Mouse (Mus musculus) kidney, embryonic 16.5 days (tissue): ENCODE results near the gene Ccdc158. TPM values are rescaled to one million over a fixed set of nuclear protein-coding genes. Genes with fewer than 3 reads are reported as not detected.
A peak's percentile ranks its signal among the peaks of the same experiment; 100 is the strongest.

Source experiments
- ATAC-seq: fragments of 200-750 bp; cut with Nextera tagmentation; 2 replicates; pipeline ENCODE4 v1.8.0; 2017; ENCODE audit warnings: moderate TSS enrichment; ENCODE audit not compliant: low FRiP score, low TSS enrichment
- H3K27ac ChIP-seq: fragments of 300-500 bp; sonication (generic); 2 replicates; pipeline ENCODE4 v1.5.1; 2014; ENCODE audit warnings: low read length
- H3K27me3 ChIP-seq: fragments of 300-500 bp; sonication (generic); 2 replicates; pipeline ENCODE4 v1.6.1; 2014; ENCODE audit warnings: low read length, control low read depth, mixed read lengths; ENCODE audit not compliant: insufficient read depth
- H3K36me3 ChIP-seq: fragments of 300-500 bp; sonication (generic); 2 replicates; pipeline ENCODE4 v1.6.1; 2014; ENCODE audit warnings: low read length, control low read depth, mixed read lengths; ENCODE audit not compliant: insufficient read depth
- H3K4me1 ChIP-seq: fragments of 300-500 bp; sonication (generic); 2 replicates; pipeline ENCODE4 v1.6.1; 2014; ENCODE audit warnings: low read length, control low read depth, mixed read lengths; ENCODE audit not compliant: insufficient read depth
- H3K4me2 ChIP-seq: fragments of 300-500 bp; sonication (generic); replicated peaks from 2 replicates; pipeline ENCODE4 v1.6.1; 2014; ENCODE audit warnings: low read depth, low read length
- H3K4me3 ChIP-seq: fragments of 300-500 bp; sonication (generic); 2 replicates; pipeline ENCODE4 v1.5.1; 2014; ENCODE audit warnings: mild to moderate bottlenecking, low read length
- H3K9ac ChIP-seq: fragments of 300-500 bp; sonication (generic); replicated peaks from 2 replicates; pipeline ENCODE4 v1.6.1; 2014; ENCODE audit warnings: low read length
- H3K9me3 ChIP-seq: fragments of 300-500 bp; sonication (generic); 2 replicates; pipeline ENCODE4 v1.6.1; 2016; ENCODE audit warnings: low read length, control low read depth
- WGBS: fragments of 180-500 bp; shearing (Covaris S2); extraction: QIAGEN DNeasy Blood & Tissue Kit; methylation state at CpG from one replicate; pipeline ENCODE4 v1.1.7; 2014; 5-methylcytosine and 5-hydroxymethylcytosine counted together
- polyA plus RNA-seq: library from polyadenylated mRNA; unstranded; fragments of >200 nt; fragmentation: Nextera tagmentation; extraction: Ambion mirVana; gene quantifications from 2 replicates; pipeline ENCODE4 v1.2.1, GENCODE M21; 2015

Ccdc158 gene
- polyA plus RNA-seq, 1 experiment from 2014 or later = 1.0 TPM

DNA sequence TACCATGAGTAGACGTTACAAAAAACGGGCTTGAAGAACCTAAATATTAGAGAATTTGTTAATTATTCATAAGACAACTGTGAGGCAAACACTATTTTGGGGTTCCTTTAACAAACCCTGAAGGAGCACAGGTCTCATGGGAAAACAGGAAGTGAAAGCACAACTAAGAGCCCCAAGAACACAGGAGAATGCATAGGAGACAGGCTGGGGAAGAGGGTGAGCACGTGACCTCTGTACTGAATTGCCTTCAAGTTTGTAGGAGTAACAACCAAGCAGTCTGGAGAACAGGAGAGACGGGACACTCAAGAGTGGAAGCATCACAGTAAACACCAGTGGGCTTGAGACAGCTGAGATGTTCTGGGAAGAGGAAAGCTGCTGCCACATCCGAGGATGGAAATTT is 8.2 kb downstream of the Ccdc158 start:
- H3K9ac ChIP-seq = no peak overlapping the region
- no peaks in the 10 kb centered on the region for H3K36me3 ChIP-seq
- 78% methylated on average over 5 of the region's 5 CpGs for WGBS
- H3K9me3 ChIP-seq = no peaks in the 10 kb centered on the region; the same call in 1 of the 2 replicates
- H3K4me1 ChIP-seq = no peaks in the 10 kb centered on the region
- no peaks in the 10 kb centered on the region for H3K27me3 ChIP-seq
- no peak overlapping the region for H3K4me3 ChIP-seq
- ATAC-seq = no peak
- H3K4me2 ChIP-seq = no peak overlapping the region
- no peak overlapping the region for H3K27ac ChIP-seq

DNA sequence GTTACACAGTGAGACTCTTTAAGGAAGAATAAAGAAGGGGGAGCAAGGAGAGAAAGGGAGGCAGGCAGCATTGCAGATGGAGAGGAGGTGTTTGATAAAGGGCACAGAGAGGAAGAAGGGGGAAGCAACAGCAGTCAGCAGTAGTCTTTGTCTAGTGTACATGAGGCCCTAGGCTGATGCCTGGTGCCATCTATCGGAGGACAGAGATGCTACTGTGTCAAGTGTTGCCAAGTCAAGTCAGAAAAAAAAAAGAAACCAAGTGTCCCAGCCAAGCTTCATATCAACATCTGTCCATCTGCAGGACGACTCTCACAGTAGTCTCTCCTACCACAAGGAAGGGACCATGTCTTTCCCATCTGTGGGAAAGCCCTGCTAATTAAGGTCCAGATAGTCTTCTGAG is 10.8 kb downstream of the Ccdc158 start:
- no peak overlapping the region for H3K9ac ChIP-seq
- no peaks in the 10 kb centered on the region; the same call in 1 of the 2 replicates for H3K9me3 ChIP-seq
- no peak for ATAC-seq
- WGBS = 71% methylated on average over 2 of the region's 2 CpGs
- H3K36me3 ChIP-seq = no peaks in the 10 kb centered on the region
- no peaks in the 10 kb centered on the region for H3K4me1 ChIP-seq
- H3K4me2 ChIP-seq = no peak overlapping the region
- H3K27ac ChIP-seq = no peak overlapping the region
- no peaks in the 10 kb centered on the region for H3K27me3 ChIP-seq
- no peak overlapping the region for H3K4me3 ChIP-seq

DNA sequence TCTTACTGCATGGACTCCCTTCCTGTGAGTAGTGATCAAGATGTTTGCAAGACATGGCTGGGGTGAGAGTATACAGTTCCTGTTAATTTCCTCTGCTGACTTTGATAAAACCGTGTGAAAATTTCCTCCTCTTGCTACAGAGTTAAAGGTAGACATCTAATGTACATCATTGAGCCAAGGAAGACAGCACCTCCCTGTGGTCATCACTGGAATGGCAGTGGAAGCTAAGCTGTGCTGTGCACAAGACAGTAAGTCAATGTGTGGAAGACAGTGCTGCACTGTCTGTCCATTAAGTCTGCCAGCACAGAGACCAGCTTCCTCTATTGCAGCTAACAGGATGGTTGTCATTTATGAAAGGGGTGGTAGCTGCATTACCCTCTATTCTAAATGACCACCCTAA is 18.8 kb downstream of the Ccdc158 start:
- Histone ChIP-seq H3K9me3 (no peaks in the 10 kb centered on the region), H3K4me1 (no peaks in the 10 kb centered on the region), H3K4me2 (no peak overlapping the region), H3K9ac (no peak overlapping the region), H3K27me3 (no peaks in the 10 kb centered on the region), H3K4me3 (no peak overlapping the region), H3K36me3 (no peaks in the 10 kb centered on the region), H3K27ac (no peak overlapping the region)
- 0 out of 2 replicates have a peak, but pooled peaks have one; percentile 39 for ATAC-seq
- 8% methylated on average over 1 of the region's 1 CpGs for WGBS

DNA sequence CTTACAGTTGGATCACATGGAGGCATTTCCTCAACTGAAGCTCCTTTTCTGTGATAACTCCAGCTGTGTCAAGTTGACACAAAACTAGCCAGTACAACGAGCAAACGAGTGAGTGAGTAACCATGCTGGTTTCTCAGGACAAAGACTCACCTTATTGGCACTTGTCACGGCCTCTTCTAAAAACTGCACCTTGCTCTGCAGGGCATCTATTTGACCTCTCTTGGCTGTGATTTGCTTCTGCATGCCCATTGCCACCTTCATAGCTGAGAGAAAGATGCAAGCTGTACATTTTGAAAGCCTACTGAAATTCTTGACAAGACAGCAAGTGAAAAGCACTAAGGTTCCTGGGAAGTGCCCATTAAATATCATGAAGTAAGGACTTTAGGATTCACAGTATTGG is 34.2 kb downstream of the Ccdc158 start:
- no peaks in the 10 kb centered on the region for H3K4me1 ChIP-seq
- no peak for ATAC-seq
- no peak overlapping the region for H3K27ac ChIP-seq
- WGBS = 91% methylated on average over 3 of the region's 3 CpGs
- H3K4me2 ChIP-seq = no peak overlapping the region
- H3K9me3 ChIP-seq = no peaks in the 10 kb centered on the region
- H3K36me3 ChIP-seq = no peaks in the 10 kb centered on the region
- H3K9ac ChIP-seq = no peak overlapping the region
- H3K4me3 ChIP-seq = no peak overlapping the region
- no peaks in the 10 kb centered on the region for H3K27me3 ChIP-seq

DNA sequence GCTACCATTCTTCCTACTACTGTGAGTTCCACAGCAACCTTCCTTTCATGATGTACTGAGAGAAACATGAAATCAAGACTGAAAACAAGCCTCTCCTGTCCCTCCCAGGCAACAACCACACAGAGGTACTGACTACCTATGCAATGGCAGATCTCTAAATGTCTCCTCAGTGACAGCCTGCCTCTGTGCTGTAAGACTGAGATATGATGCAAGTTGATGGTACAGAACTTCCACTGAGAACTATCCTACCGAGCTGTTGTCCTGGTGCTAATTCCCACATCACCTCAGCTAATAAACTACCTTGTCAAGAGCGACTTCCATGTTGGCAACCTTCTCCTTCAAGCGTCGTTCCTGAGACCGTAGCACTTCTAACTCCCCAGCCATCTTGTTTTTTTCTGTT is 39.2 kb downstream of the Ccdc158 start:
- Histone ChIP-seq H3K9me3 (no peaks in the 10 kb centered on the region), H3K27me3 (no peaks in the 10 kb centered on the region), H3K4me1 (no peaks in the 10 kb centered on the region), H3K27ac (no peak overlapping the region), H3K36me3 (no peaks in the 10 kb centered on the region), H3K4me3 (no peak overlapping the region), H3K9ac (no peak overlapping the region), H3K4me2 (no peak overlapping the region)
- 72% methylated on average over 5 of the region's 5 CpGs for WGBS
- ATAC-seq = no peak

DNA sequence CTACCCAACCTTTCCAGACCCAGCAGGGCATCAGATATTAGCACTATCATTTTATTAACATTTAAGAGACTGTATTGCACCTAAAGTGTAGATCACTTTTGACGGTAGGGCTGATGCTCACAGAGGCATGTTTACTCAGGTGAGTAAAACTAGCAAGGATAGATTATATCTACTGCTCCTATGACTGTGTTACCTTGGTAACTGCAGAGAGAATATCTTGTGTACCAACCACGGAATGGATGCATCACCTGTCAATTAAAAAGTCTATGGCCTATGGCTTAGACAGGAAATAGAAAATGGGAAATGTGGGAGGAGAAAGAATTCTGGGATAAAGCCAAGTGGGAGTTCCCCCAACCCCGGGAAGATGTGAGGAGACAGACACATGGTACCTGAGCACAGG is 40.2 kb downstream of the Ccdc158 start:
- Histone ChIP-seq H3K9me3 (no peaks in the 10 kb centered on the region), H3K36me3 (no peaks in the 10 kb centered on the region), H3K4me1 (no peaks in the 10 kb centered on the region), H3K4me2 (no peak overlapping the region), H3K9ac (no peak overlapping the region), H3K27me3 (no peaks in the 10 kb centered on the region), H3K4me3 (no peak overlapping the region), H3K27ac (no peak overlapping the region)
- no peak for ATAC-seq
- 69% methylated on average over 3 of the region's 3 CpGs for WGBS

DNA sequence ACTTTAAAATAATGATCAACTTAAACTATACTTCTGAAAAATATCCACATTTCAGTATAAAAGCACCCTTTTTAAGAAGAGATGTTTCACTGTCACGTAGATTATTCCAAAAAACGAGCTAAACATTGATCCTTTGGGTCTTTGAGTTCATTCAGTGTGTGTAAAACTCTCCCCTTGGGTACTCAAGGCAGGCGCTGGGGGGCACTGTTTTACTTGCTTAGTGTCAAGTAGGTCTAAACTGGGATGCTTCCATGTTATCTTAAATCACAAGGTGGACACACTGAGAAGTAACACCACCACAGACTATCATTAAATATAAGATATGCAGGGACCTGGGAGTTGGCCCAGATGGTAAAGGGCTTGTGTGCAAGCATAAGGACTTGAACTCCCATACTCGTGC is 41.5 kb downstream of the Ccdc158 start:
- Histone ChIP-seq H3K9ac (no peak overlapping the region), H3K4me2 (no peak overlapping the region), H3K27ac (no peak overlapping the region), H3K4me3 (no peak overlapping the region), H3K9me3 (no peaks in the 10 kb centered on the region), H3K36me3 (no peaks in the 10 kb centered on the region), H3K4me1 (no peaks in the 10 kb centered on the region), H3K27me3 (no peaks in the 10 kb centered on the region)
- 77% methylated on average over 4 of the region's 4 CpGs for WGBS
- no peak for ATAC-seq

DNA sequence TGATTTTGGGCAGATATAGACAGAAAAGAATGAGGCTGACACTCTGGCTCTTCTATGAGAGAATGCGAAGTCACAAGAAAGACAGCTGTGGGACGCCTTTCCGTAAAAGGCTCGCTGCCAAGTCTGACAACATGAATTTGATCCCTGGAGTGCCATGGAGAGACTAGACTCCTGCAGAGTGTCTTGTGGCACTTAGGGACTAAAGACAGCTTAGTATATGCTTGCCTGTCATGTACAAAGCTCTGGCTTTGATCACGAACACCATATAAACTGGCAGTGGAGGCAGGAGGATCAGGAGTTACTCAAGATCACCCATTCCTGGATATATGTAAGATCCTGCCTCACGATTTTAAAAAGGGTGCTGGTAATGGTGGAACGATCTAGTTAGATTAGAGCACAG is 47.2 kb downstream of the Ccdc158 start:
- ATAC-seq = no peak
- H3K4me1 ChIP-seq = no peaks in the 10 kb centered on the region
- no peaks in the 10 kb centered on the region for H3K9me3 ChIP-seq
- no peak overlapping the region for H3K27ac ChIP-seq
- no peaks in the 10 kb centered on the region for H3K36me3 ChIP-seq
- 82% methylated on average over 7 of the region's 7 CpGs for WGBS
- no peak overlapping the region for H3K4me2 ChIP-seq
- no peaks in the 10 kb centered on the region for H3K27me3 ChIP-seq
- H3K9ac ChIP-seq = no peak overlapping the region
- H3K4me3 ChIP-seq = no peak overlapping the region

DNA sequence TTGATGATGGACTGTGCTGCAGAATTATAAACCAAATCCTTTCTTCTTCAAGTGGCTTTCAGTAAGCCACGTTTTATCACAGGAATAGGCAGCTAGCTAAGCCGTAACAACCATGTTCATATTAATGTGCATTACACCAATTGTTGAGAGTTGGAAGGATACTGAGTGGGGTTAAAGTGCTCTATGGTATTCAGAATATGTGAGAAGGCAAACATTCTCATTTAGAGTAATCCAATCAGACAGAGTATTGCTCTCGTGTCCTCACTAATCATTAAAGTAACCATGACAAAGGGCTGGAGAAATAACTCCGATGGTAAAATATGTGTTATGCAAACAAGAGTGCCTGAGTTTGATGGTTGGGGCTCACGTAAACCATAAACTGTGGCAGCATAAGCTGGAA is 53.2 kb downstream of the Ccdc158 start:
- 62% methylated on average over 5 of the region's 5 CpGs for WGBS
- Histone ChIP-seq H3K4me2 (no peak overlapping the region), H3K9me3 (no peaks in the 10 kb centered on the region), H3K36me3 (no peaks in the 10 kb centered on the region), H3K9ac (no peak overlapping the region), H3K27me3 (no peaks in the 10 kb centered on the region), H3K4me3 (no peak overlapping the region), H3K4me1 (no peaks in the 10 kb centered on the region), H3K27ac (no peak overlapping the region)
- no peak for ATAC-seq

DNA sequence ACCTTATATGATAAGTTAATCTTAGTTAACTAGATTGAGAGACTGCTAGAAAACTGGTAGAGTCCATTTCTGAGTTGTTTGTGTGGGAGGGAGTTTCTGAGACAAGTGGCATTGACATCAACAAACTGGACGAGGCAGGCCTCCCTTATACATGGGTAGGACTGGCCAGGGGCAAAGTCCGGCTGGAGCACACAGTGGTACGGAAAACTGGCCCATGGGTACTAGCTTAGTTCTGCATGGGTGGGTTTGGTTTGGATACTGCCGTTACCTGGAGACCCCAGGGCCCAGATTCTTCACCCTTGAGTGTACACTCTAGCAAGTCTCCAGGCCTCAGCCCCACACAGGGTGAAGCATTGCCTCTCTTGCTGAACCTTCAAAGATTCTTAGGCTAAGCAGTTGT is 62.3 kb downstream of the Ccdc158 start:
- Histone ChIP-seq H3K4me1 (no peaks in the 10 kb centered on the region), H3K9ac (no peak overlapping the region), H3K27ac (no peak overlapping the region), H3K4me3 (no peak overlapping the region), H3K9me3 (no peaks in the 10 kb centered on the region), H3K4me2 (no peak overlapping the region), H3K36me3 (no peaks in the 10 kb centered on the region), H3K27me3 (no peaks in the 10 kb centered on the region)
- 66% methylated on average over 4 of the region's 4 CpGs for WGBS
- ATAC-seq = peak; percentile 27; the same call in 1 of the 2 replicates
